In the genomic region with DNA sequence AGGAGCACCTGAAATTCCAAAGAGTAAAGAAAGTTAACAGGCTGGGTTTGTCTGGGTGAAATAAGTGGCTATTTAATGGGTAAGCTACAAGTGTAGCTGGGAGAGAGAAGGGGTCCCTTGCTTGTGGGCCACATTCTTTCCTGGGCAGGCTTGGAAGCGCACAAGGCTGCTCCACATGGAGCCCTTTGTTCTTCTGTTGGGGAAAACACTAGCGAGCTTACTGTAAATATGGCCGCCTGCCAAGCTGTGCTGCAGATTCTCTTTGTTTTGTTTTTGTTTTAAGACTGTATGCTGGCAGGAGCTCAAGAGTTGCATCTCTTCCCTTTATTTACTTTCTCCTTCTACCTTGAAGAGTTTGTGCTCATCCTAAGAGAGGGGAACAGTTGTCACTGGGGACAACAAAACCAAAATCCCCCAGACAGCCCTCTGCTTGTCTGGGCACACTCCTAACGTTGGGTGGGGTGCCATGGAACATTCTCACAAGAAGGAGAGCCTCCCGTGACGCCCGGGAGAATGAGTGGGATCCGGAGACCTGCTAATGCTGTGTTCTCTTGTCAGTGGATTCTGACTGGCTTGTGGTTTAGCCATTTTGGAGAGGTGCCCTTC, we compare ENCODE assay signal across 8 mouse cellular contexts.
DNase-seq lines count a peak whose midpoint lies in the region; ATAC-seq and TF ChIP-seq lines count a peak whose summit lies in the region.

No protein-coding gene starts in this region.

- H3K4me2 ChIP-seq in kidney, postnatal 0 days (ENCODE audit: low read length): no peak overlapping the region
- no peak overlapping the region for H3K4me2 ChIP-seq in forebrain, postnatal 0 days (ENCODE audit: low read depth)
- 0 out of 2 replicates have a peak overlapping the region, but pooled peaks have one; percentile 5 for H3K4me2 ChIP-seq in lung, embryonic 15.5 days

- WGBS in kidney, postnatal 0 days: 53% methylated on average over 8 of the region's 8 CpGs
- WGBS in forebrain, postnatal 0 days: 20% methylated on average over 8 of the region's 8 CpGs
- 41% methylated on average over 8 of the region's 8 CpGs for WGBS in lung, embryonic 15.5 days

- H3K9me3 ChIP-seq in kidney, postnatal 0 days (replicated peaks; ENCODE audit: low read length): no peaks in the 10 kb centered on the region
- no peaks in the 10 kb centered on the region for H3K9me3 ChIP-seq in forebrain, postnatal 0 days (ENCODE audit: low read length)
- no peaks in the 10 kb centered on the region for H3K9me3 ChIP-seq in lung, embryonic 15.5 days

- no peaks in the 10 kb centered on the region for H3K4me1 ChIP-seq in kidney, postnatal 0 days (replicated peaks; ENCODE audit: insufficient read depth, low read length)
- H3K4me1 ChIP-seq in brown adipose tissue, adult 24 weeks (ENCODE audit: control insufficient read depth, insufficient read depth, insufficient read length, low read length): peaks cover 17% of the 10 kb centered on the region
- no peaks in the 10 kb centered on the region for H3K4me1 ChIP-seq in forebrain, postnatal 0 days (ENCODE audit: insufficient read depth)
- H3K4me1 ChIP-seq in lung, embryonic 15.5 days: peaks cover 18% of the 10 kb centered on the region

- H3K9ac ChIP-seq in kidney, postnatal 0 days (ENCODE audit: low read depth, low read length): no peak overlapping the region
- no peak overlapping the region for H3K9ac ChIP-seq in forebrain, postnatal 0 days
- H3K9ac ChIP-seq in lung, embryonic 15.5 days: no peak overlapping the region

- ATAC-seq in kidney, postnatal 0 days (replicated peaks; ENCODE audit: low FRiP score, low read depth): no peak
- peak; percentile 69; the same call in 1 of the 2 replicates for ATAC-seq in forebrain, postnatal 0 days
- ATAC-seq in lung, embryonic 15.5 days (ENCODE audit: borderline replicate concordance, extremely low read depth, low FRiP score, low TSS enrichment): peak; percentile 82

- TF ChIP-seq CTCF in kidney, postnatal 0 days (IDR thresholded peaks at IDR 0.05; ENCODE audit: low read depth): no peak
- TF ChIP-seq CTCF in forebrain, postnatal 0 days (IDR thresholded peaks at IDR 0.05; ENCODE audit: low read depth): no peak

- DNase-seq in kidney, postnatal 0 days (ENCODE audit: low spot score): peak; percentile 62
- no peak for DNase-seq in kidney, adult 11 months
- peak; percentile 62 for DNase-seq in forebrain, postnatal 0 days
- peak; percentile 6 for DNase-seq in telencephalon, adult 2 months (ENCODE audit: low read depth, low spot score)
- no peak for DNase-seq in spleen, postnatal 14 days (ENCODE audit: low spot score in 2 of 2)
- DNase-seq in urinary bladder, postnatal 36 days (ENCODE audit: low spot score in 2 of 2): no peak

- H3K27me3 ChIP-seq in kidney, postnatal 0 days (ENCODE audit: insufficient read depth, low read length): no peaks in the 10 kb centered on the region
- no peaks in the 10 kb centered on the region for H3K27me3 ChIP-seq in forebrain, postnatal 0 days (ENCODE audit: insufficient read depth, low read length)
- no peaks in the 10 kb centered on the region for H3K27me3 ChIP-seq in lung, embryonic 15.5 days

- no peaks in the 10 kb centered on the region for H3K36me3 ChIP-seq in kidney, postnatal 0 days (ENCODE audit: insufficient read depth, low read length)
- no peaks in the 10 kb centered on the region for H3K36me3 ChIP-seq in forebrain, postnatal 0 days (ENCODE audit: insufficient read depth)
- no peaks in the 10 kb centered on the region for H3K36me3 ChIP-seq in lung, embryonic 15.5 days

- no peak overlapping the region for H3K4me3 ChIP-seq in kidney, postnatal 0 days (replicated peaks; ENCODE audit: low read depth, low read length)
- H3K4me3 ChIP-seq in brown adipose tissue, adult 24 weeks (ENCODE audit: insufficient read depth, low read depth, low read length): peak overlapping the region; percentile 15; the same call in 1 of the 2 replicates
- no peak overlapping the region for H3K4me3 ChIP-seq in forebrain, postnatal 0 days (ENCODE audit: low read depth, low read length)
- no peak overlapping the region for H3K4me3 ChIP-seq in lung, embryonic 15.5 days

- H3K27ac ChIP-seq in kidney, postnatal 0 days: no peak overlapping the region
- no peak overlapping the region for H3K27ac ChIP-seq in brown adipose tissue, adult 24 weeks (replicated peaks; ENCODE audit: low read depth, low read length)
- no peak overlapping the region for H3K27ac ChIP-seq in forebrain, postnatal 0 days (ENCODE audit: low read depth, low read length)
- peak overlapping the region; percentile 79 for H3K27ac ChIP-seq in lung, embryonic 15.5 days

Comparison
In these comparisons a context has a peak if more than half of its experiments do, and no peak if none do; other contexts are left out.
1. DNase-seq: peak in kidney, postnatal 0 days (single experiment), forebrain, postnatal 0 days (single experiment) and telencephalon, adult 2 months (single experiment); none in kidney, adult 11 months (single experiment), spleen, postnatal 14 days (0 of 2) and urinary bladder, postnatal 36 days (0 of 2).